Mouse (Mus musculus): ENCODE results near the gene Serpina1f.
"Not testable (repeated sequence)": the region's sequence is repeated elsewhere in the genome, so short reads cannot be mapped to it uniquely, and the experiment has no call there.

Gene Serpina1f

GRCm38 (mm10) chr12:103695429-103695828 lies at the start of gene Serpina1f:
Serpina1f (minus strand) TSS chr12:103695529.
- no peak for DNase-seq (ENCODE audit: low read depth, low spot score)

GRCm38 (mm10) chr12:103737791-103738580 lies 42.7 kb upstream of the Serpina1f start:
- DNase-seq (ENCODE audit: low read depth, low spot score) = not testable (repeated sequence)

DNA sequence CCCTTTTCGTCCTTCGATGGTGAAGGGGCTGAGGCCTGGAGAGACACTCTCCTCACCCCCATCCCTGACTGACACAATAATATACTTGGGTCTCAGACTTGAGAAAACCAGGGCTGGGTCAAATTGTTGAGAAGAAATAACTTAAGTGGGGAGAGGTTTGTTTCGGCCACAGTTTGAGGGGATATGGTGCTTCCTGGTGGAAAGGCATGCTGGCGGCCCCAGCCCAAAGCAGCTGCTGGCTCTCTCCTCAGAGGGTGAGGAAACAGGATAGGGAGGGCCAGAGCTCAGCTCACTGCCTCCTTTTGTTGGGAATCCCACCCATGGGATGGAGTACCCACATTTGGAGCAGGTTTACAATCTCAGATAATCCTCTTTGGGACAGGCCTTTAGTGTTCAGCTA lies 40.2 kb upstream of the Serpina1f start:
- DNase-seq (ENCODE audit: low read depth, low spot score) = not testable (repeated sequence)

- DNase-seq (ENCODE audit: low read depth, low spot score) = not testable (repeated sequence)
These were observed 39.8 kb upstream of the Serpina1f start for GRCm38 (mm10) chr12:103735101-103735500.

DNA sequence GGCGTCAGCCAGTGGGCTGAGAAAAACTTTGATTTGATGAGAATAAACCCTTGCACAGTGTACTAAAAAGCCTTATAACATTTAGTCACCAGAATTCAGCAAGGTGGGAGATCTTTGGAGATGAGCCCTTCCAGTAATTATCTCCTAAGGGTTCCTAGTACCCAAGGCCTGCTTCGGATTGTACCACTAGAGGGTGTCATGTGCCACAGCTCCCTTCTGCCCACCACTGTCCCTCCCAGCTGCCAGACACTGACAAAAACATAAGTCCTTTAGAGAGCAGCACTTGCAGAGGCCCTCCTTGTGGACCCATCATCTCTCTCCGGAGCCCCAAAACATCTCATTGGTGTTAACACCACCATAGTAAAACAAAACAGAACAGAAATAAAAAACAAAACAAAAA lies 16.2 kb upstream of the Serpina1f start:
- no peak for DNase-seq (ENCODE audit: low read depth, low spot score)

GRCm38 (mm10) chr12:103710405-103710804 lies 15.1 kb upstream of the Serpina1f start:
- DNase-seq (ENCODE audit: low read depth, low spot score) = no peak

DNA sequence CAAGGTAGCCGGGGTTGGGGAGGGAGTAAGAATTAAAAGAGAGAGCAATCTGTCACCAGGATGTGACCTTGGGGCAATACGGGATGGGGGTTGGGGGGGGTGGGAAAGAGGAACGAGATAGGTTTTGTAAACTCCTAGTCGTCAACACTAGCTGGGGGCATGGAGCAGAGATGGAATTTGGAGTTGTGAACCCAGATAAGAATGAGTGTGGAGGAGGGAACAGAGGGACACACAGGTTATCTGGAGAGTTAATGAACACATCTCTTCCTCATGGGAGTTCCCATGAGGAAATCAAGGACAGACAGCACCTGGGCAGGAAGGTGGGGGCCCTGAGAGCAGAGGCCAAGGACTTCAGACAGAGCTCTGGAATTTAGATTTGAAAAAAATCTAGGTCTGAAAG lies 10.8 kb upstream of the Serpina1f start:
- no peak for DNase-seq (ENCODE audit: low read depth, low spot score)

DNA sequence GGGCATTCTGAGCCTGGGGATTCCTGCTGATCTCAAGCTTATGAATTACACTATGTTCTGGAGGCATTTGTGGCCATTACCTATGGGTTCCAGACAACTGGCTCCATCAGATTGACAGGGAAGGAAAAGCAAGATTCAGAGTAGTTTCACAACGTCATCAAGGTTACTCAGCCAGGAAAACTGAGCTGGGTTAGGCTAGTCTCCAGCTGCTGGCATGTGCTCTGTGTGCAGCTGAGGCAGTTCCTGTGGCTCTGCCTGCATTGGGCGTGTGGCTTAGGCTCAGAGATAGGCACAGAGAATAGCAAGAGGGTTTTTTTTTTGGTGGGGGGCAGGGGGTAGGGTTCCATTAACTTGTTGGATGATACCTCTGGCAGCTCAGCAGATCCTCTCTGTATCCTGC lies 10.2 kb upstream of the Serpina1f start:
- no peak for DNase-seq (ENCODE audit: low read depth, low spot score)

DNA sequence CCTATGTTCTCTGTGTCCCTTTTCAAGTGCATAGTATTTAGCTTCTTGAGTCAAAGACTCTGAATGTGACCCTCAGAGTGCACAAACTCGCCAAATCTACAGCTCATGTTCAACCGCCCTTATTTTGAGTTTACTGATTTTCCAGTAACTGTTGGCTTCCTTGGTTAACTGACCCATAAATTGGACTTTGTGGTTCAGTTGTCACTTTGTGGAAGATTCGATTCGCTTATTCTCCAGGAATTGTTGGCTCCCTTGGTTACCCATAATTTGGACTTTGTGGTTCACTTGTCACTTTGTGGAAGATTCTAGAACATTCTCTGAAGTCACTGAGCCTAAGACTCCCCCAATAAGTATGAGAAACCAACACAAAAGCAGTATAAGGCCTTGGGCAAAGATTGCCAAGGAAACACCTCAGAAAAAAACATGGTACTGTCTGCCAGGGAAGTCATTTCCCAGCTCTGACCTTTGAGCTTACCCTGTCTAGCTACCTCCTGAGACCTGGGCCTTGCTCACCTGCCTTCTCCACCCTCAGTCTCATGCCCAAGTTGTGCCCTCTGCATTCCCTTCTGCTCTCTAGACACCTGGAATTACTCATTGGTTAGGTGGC lies 4.9 kb upstream of the Serpina1f start:
- no peak for DNase-seq (ENCODE audit: low read depth, low spot score)

DNA sequence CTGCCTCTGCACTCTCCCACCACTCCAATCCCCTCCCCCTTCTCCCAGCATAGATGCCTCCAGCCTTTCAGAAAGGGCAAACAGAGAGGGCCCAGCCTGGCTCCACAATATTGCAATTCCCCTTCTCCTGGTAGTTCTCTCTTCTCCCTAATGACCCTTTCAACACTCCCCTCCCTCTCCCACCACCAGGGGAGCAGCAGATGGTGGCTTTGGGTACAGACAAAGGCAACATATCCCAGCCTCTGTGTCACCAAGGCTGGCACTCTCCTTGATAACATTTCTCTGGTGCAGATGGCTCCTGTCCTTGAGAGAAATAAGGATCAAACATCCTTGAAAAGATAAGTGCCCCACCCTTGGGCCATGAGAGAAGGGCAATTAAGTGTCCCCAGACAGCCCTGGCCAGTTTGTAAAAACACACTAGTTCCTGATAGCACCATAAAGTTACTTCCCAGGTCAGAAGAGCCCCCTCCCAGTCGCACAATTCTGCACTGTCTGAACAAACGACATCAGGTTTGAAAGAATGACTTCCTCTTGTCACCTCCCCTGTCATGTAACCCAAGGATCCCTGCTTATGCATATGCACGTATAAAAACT lies 7.0 kb downstream of the Serpina1f start:
- no peak for DNase-seq (ENCODE audit: low read depth, low spot score)

DNA sequence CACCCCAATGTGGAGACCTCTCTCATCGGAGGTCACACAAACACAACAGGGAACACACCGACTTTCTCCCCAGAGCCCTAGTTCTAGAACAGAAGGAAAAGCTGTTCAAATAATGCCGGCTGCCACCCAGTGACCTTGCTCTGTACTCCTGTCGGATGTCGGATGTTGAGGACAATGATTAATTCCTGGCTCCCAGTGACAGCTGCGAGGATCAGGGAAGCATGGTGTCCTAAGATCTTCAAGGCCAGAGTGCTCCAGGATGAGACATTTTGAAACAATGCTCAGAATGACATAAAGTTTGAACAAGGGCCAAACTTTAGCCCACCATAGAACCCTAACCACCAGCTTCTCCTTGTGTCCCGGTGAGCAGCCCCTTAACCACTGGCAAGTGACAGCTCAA lies 8.3 kb downstream of the Serpina1f start:
- DNase-seq (ENCODE audit: low read depth, low spot score) = no peak

GRCm38 (mm10) chr12:103686050-103686449 lies 9.3 kb downstream of the Serpina1f start:
- DNase-seq (ENCODE audit: low read depth, low spot score) = no peak

GRCm38 (mm10) chr12:103685386-103685785 lies 9.9 kb downstream of the Serpina1f start:
- no peak for DNase-seq (ENCODE audit: low read depth, low spot score)

- DNase-seq (ENCODE audit: low read depth, low spot score) = no peak
These were observed 11.6 kb downstream of the Serpina1f start for GRCm38 (mm10) chr12:103683775-103684174.

DNA sequence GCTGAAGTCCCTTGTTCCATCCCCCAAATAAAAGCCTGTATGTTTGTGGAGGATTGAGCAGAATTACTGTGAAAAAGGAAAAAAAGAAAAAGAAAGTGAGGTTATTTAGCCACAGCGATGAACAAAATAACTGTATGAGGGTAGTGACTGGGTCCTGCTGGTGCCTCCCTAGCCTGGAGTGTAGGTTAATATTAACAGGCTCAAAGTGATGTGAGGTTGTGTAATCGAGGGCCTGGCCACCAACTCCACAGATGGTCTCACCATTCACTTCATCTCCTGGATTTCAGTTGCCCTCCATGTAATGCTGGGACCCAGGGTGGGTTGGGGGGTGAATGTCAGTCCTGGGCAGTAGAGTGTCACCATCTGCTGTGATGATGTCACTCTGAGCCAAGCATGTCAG lies 13.6 kb downstream of the Serpina1f start:
- no peak for DNase-seq (ENCODE audit: low read depth, low spot score)

GRCm38 (mm10) chr12:103681169-103681568 lies 14.2 kb downstream of the Serpina1f start:
- no peak for DNase-seq (ENCODE audit: low read depth, low spot score)

DNA sequence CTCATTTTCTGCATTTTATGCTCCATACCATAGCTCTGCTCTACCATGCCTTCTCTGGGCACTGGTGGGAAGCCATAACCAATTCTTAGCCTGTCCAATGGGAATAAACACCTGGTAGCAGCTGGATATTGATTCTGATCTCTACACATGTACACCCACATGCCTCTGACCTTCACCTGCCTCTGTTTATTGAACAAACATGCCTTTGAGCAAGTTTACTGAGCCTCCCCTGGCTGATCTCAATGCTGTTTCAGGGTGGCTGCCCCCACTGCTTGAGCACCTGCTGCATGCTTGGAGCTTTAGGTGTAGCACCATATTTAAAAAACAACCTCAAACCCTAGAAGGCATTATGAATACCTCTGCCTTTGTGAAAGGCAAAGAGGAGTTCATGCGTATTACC lies 15.5 kb downstream of the Serpina1f start:
- DNase-seq (ENCODE audit: low read depth, low spot score) = not testable (repeated sequence)

DNA sequence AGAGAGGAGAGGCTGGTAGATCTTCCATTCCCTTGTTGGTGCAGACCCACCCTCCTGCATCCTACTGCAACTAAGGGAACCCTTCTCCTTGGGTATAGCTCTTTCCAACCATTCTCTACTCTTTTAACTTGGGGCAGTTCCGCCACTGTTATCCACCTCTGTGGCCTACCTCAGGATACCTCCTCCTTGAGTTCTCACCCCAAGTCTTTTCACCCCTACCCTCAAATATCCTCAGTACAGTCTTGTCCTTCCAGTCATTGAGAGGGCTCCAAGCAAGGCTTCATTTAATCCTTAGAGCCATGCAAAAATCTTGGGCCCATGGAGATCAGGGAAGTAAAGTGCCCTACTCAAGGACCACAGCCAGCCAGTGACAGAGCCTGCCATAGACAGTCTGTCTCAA lies 19.3 kb downstream of the Serpina1f start, which contains the start of gene Serpina16:
Serpina16 (minus strand) TSS at position 101 of the 400 bp plus-strand sequence.
- no peak for DNase-seq (ENCODE audit: low read depth, low spot score)

GRCm38 (mm10) chr12:103673179-103673578 lies 22.1 kb downstream of the Serpina1f start:
- no peak for DNase-seq (ENCODE audit: low read depth, low spot score)

GRCm38 (mm10) chr12:103671483-103671882 lies 23.8 kb downstream of the Serpina1f start:
- no peak for DNase-seq (ENCODE audit: low read depth, low spot score)

GRCm38 (mm10) chr12:103670964-103671363 lies 24.4 kb downstream of the Serpina1f start:
- no peak for DNase-seq (ENCODE audit: low read depth, low spot score)

- no peak for DNase-seq (ENCODE audit: low read depth, low spot score)
These were observed 25.0 kb downstream of the Serpina1f start for GRCm38 (mm10) chr12:103670344-103670743.

DNA sequence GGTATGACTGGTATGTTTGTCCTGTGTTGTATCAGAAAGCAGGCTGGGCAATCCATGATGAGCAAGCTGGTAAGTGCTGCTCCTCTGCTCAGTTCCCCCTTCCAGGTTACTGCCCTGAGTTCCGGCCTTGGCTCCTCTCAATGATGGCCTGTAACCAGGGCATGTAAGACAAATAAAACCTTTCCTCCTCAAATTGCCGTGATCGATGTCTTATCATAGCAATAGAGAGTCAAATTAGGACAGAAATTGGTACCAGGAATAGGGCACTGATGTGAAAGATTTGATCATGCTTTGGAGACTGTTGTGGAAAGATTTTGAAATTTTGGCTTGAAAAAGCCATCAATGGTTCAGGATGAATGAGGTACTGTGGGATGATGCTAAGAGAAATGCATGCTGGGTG lies 30.0 kb downstream of the Serpina1f start:
- no peak for DNase-seq (ENCODE audit: low read depth, low spot score)
